Comparison of ENCODE assay signal across 8 mouse cellular contexts in the genomic region with DNA sequence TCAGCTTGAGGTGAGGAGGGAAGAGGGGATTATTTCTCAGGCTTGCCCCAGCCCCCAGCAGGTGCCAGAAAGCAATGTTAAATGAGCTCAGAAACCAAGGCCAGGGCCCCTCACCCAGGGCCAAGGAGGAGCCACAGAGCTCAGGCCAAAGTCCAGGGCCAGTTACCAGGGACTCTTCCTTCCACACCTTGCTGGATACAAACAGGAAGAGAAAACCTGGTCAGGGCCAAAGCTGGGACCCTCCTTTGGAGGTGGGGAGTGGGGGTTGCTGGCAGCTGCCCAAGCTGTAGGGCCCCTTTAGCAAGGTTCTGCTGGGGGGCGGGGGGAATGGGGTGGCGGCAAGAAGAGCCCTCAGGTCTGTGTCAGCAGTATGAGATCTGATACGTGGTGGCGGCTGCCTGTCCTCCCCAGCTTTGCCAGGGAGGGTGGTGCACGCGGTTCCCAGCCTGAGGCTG. TPM values are rescaled to one million over a fixed set of nuclear protein-coding genes. Genes with fewer than 3 reads are reported as not detected.
DNase-seq lines count a peak whose midpoint lies in the region; ATAC-seq and TF ChIP-seq lines count a peak whose summit lies in the region.
"Had no signal": no experiment of that assay in that cellular context is flagged by ENCODE, and none has a peak within 500 bp of the region (broad histone marks: within the 10 kb centered on the region; RNA-seq: fewer than 3 reads in every experiment).

No protein-coding gene starts in this region.

- peaks cover 6% of the 10 kb centered on the region for H3K36me3 ChIP-seq in testis, adult 2 months (ENCODE audit: control insufficient read depth, insufficient read depth, low read length)
- peaks cover 45% of the 10 kb centered on the region for H3K36me3 ChIP-seq in hindbrain, embryonic 10.5 days
- peaks cover 33% of the 10 kb centered on the region for H3K36me3 ChIP-seq in limb, embryonic 14.5 days (ENCODE audit: control insufficient read depth, insufficient read depth, low read length)
- H3K36me3 ChIP-seq in stomach, embryonic 16.5 days (ENCODE audit: control insufficient read depth, insufficient read depth, low read length) = peaks cover 11% of the 10 kb centered on the region

- no peaks in the 10 kb centered on the region for H3K27me3 ChIP-seq in testis, adult 2 months (ENCODE audit: control insufficient read depth, insufficient read depth, low read length)
- no peaks in the 10 kb centered on the region for H3K27me3 ChIP-seq in hindbrain, embryonic 10.5 days (ENCODE audit: insufficient read depth, poor library complexity, severe bottlenecking)
- no peaks in the 10 kb centered on the region for H3K27me3 ChIP-seq in limb, embryonic 14.5 days (ENCODE audit: control insufficient read depth, insufficient read depth, low read length)
- H3K27me3 ChIP-seq in stomach, embryonic 16.5 days (ENCODE audit: control insufficient read depth, insufficient read depth, low read length) = no peaks in the 10 kb centered on the region

- TF ChIP-seq POLR2A in testis, adult 2 months (IDR thresholded peaks at IDR 0.05; ENCODE audit: control insufficient read depth, low read depth, low read length) = no peak
- no peak for TF ChIP-seq POLR2A in limb, embryonic 14.5 days (IDR thresholded peaks at IDR 0.05; ENCODE audit: borderline replicate concordance, extremely low read depth, insufficient read depth, insufficient read length)

- no peak for ATAC-seq in limb, embryonic 14.5 days (ENCODE audit: low FRiP score, low read depth)
- no peak for ATAC-seq in stomach, embryonic 16.5 days (ENCODE audit: insufficient read depth, low FRiP score)

- peak overlapping the region; percentile 27; the same call in 1 of the 2 replicates for H3K27ac ChIP-seq in testis, adult 2 months (ENCODE audit: control insufficient read depth, insufficient read depth, low read depth, low read length)
- H3K27ac ChIP-seq in hindbrain, embryonic 10.5 days = peak overlapping the region; percentile 99
- peak overlapping the region; percentile 71 for H3K27ac ChIP-seq in limb, embryonic 14.5 days (replicated peaks; ENCODE audit: low read depth, low read length)
- peak overlapping the region; percentile 95 for H3K27ac ChIP-seq in stomach, embryonic 16.5 days (ENCODE audit: low read length)

- 70% methylated on average over 6 of the region's 6 CpGs for WGBS in hindbrain, embryonic 10.5 days
- WGBS in limb, embryonic 14.5 days = 36% methylated on average over 6 of the region's 6 CpGs
- WGBS in stomach, embryonic 16.5 days = 37% methylated on average over 6 of the region's 6 CpGs

- H3K4me1 ChIP-seq in testis, adult 2 months (ENCODE audit: control insufficient read depth, insufficient read depth, low read length) = peaks cover 27% of the 10 kb centered on the region
- H3K4me1 ChIP-seq in hindbrain, embryonic 10.5 days (replicated peaks) = peaks cover 61% of the 10 kb centered on the region
- peaks cover 32% of the 10 kb centered on the region for H3K4me1 ChIP-seq in limb, embryonic 14.5 days (ENCODE audit: control insufficient read depth, insufficient read depth, low read length)
- peaks cover 33% of the 10 kb centered on the region for H3K4me1 ChIP-seq in stomach, embryonic 16.5 days (ENCODE audit: control insufficient read depth, insufficient read depth, low read length)

- peak overlapping the region; percentile 19 for H3K4me3 ChIP-seq in testis, adult 2 months (ENCODE audit: control insufficient read depth, low read depth, low read length)
- H3K4me3 ChIP-seq in hindbrain, embryonic 10.5 days = peak overlapping the region; percentile 93
- H3K4me3 ChIP-seq in limb, embryonic 14.5 days (replicated peaks; ENCODE audit: low read length) = peak overlapping the region; percentile 99
- H3K4me3 ChIP-seq in stomach, embryonic 16.5 days (replicated peaks; ENCODE audit: low read length) = peak overlapping the region; percentile 90

- H3K9ac ChIP-seq in limb, embryonic 14.5 days (ENCODE audit: low read depth, low read length, severe bottlenecking) = peak overlapping the region; percentile 84
- peak overlapping the region; percentile 95 for H3K9ac ChIP-seq in stomach, embryonic 16.5 days (ENCODE audit: low read length)

- DNase-seq in testis, postnatal 10 days (ENCODE audit: low spot score) = no peak
- DNase-seq in hindbrain, embryonic 10.5 days (ENCODE audit: low spot score) = no peak
- DNase-seq in limb, embryonic 14.5 days (ENCODE audit: low spot score) = no peak
- no peak for DNase-seq in layer of hippocampus, adult 18-20 months (ENCODE audit: low spot score in 2 of 2)
- no peak for DNase-seq in layer of hippocampus, postnatal 36 days

- no peaks in the 10 kb centered on the region for H3K9me3 ChIP-seq in hindbrain, embryonic 10.5 days
- no peaks in the 10 kb centered on the region for H3K9me3 ChIP-seq in limb, embryonic 14.5 days (ENCODE audit: control insufficient read depth, low read length)
- H3K9me3 ChIP-seq in stomach, embryonic 16.5 days (replicated peaks; ENCODE audit: control insufficient read depth, low read length) = no peaks in the 10 kb centered on the region

- no peak for TF ChIP-seq CTCF in testis, adult 2 months (IDR thresholded peaks at IDR 0.05; ENCODE audit: control insufficient read depth, insufficient read depth, insufficient replicate concordance, low read depth, low read length)

- H3K4me2 ChIP-seq in limb, embryonic 14.5 days (replicated peaks; ENCODE audit: low read depth, low read length, severe bottlenecking) = peak overlapping the region; percentile 88
- peak overlapping the region; percentile 95 for H3K4me2 ChIP-seq in stomach, embryonic 16.5 days (ENCODE audit: low read depth, low read length)

RNA-seq across cellular contexts. Expression of a gene that starts 2.0 kb away (rescaled TPM):
- 433 and 509 TPM in 2 replicates for polyA plus RNA-seq in testis, adult 2 months (2012; rRNA removed)
- 170 and 245 TPM in 2 replicates for polyA plus RNA-seq in hindbrain, embryonic 10.5 days (2016; fragmentation: Nextera tagmentation; extraction: Ambion mirVana)
- polyA plus RNA-seq in limb, embryonic 14.5 days (2012; rRNA removed) = 281 and 320 TPM in 2 replicates
- 156 and 164 TPM in 2 replicates for polyA plus RNA-seq in limb, embryonic 14.5 days (2014; fragmentation: Nextera tagmentation; extraction: Ambion mirVana)
- 120 and 126 TPM in 2 replicates for polyA plus RNA-seq in stomach, embryonic 16.5 days (2015; fragmentation: Nextera tagmentation; extraction: Ambion mirVana)
- total RNA-seq in layer of hippocampus, adult 18-20 months (2021) = 1,000 to 10,000 TPM; 2,132 to 2,161 TPM
- total RNA-seq in layer of hippocampus, postnatal 36 days (2021) = 1,000 to 10,000 TPM; 2,055 to 2,361 TPM

RNA-seq across cellular contexts. Expression of a gene that starts 15.6 kb away (rescaled TPM):
- 0.20 and 0.26 TPM in 2 replicates for polyA plus RNA-seq in testis, adult 2 months (2012; rRNA removed)
- 0.77 and 1.5 TPM in 2 replicates for polyA plus RNA-seq in hindbrain, embryonic 10.5 days (2016; fragmentation: Nextera tagmentation; extraction: Ambion mirVana)
- polyA plus RNA-seq in limb, embryonic 14.5 days (2012; rRNA removed) = 3.6 and 4.1 TPM in 2 replicates
- 2.3 and 2.8 TPM in 2 replicates for polyA plus RNA-seq in limb, embryonic 14.5 days (2014; fragmentation: Nextera tagmentation; extraction: Ambion mirVana)
- polyA plus RNA-seq in stomach, embryonic 16.5 days (2015; fragmentation: Nextera tagmentation; extraction: Ambion mirVana) = 3.0 and 3.2 TPM in 2 replicates
- under 1 TPM in 1 of 2 experiments, not detected in 1; 0.10 TPM for total RNA-seq in layer of hippocampus, adult 18-20 months (2021)
- not detected for total RNA-seq in layer of hippocampus, postnatal 36 days (2021)

RNA-seq across cellular contexts. Expression of a gene that starts 22.6 kb away (rescaled TPM):
- polyA plus RNA-seq in testis, adult 2 months (2012; rRNA removed) = 34.2 and 41.6 TPM in 2 replicates
- 4.0 and 12.2 TPM in 2 replicates for polyA plus RNA-seq in hindbrain, embryonic 10.5 days (2016; fragmentation: Nextera tagmentation; extraction: Ambion mirVana)
- polyA plus RNA-seq in limb, embryonic 14.5 days (2012; rRNA removed) = 12.8 and 13.9 TPM in 2 replicates
- 16.5 and 18.8 TPM in 2 replicates for polyA plus RNA-seq in limb, embryonic 14.5 days (2014; fragmentation: Nextera tagmentation; extraction: Ambion mirVana)
- 7.8 and 10.2 TPM in 2 replicates for polyA plus RNA-seq in stomach, embryonic 16.5 days (2015; fragmentation: Nextera tagmentation; extraction: Ambion mirVana)
- 100 to 1,000 TPM; 370 to 415 TPM for total RNA-seq in layer of hippocampus, adult 18-20 months (2021)
- total RNA-seq in layer of hippocampus, postnatal 36 days (2021) = 100 to 1,000 TPM; 345 to 361 TPM
- polyA plus RNA-seq: macrophage had no signal

RNA-seq across cellular contexts. Expression of a gene that starts 30.3 kb away (rescaled TPM):
- 9.5 and 10.3 TPM in 2 replicates for polyA plus RNA-seq in testis, adult 2 months (2012; rRNA removed)
- 7.1 and 9.0 TPM in 2 replicates for polyA plus RNA-seq in hindbrain, embryonic 10.5 days (2016; fragmentation: Nextera tagmentation; extraction: Ambion mirVana)
- polyA plus RNA-seq in limb, embryonic 14.5 days (2012; rRNA removed) = 63.3 and 92.7 TPM in 2 replicates
- 17.8 and 21.1 TPM in 2 replicates for polyA plus RNA-seq in limb, embryonic 14.5 days (2014; fragmentation: Nextera tagmentation; extraction: Ambion mirVana)
- polyA plus RNA-seq in stomach, embryonic 16.5 days (2015; fragmentation: Nextera tagmentation; extraction: Ambion mirVana) = 9.7 and 12.0 TPM in 2 replicates
- 1 to 10 TPM; 2.6 to 2.8 TPM for total RNA-seq in layer of hippocampus, adult 18-20 months (2021)
- 1 to 10 TPM; 2.4 to 2.7 TPM for total RNA-seq in layer of hippocampus, postnatal 36 days (2021)
- polyA plus RNA-seq: macrophage had no signal

RNA-seq across cellular contexts. Expression of a gene that starts 37.6 kb away (rescaled TPM):
- 7.6 and 7.8 TPM in 2 replicates for polyA plus RNA-seq in testis, adult 2 months (2012; rRNA removed)
- 5.8 and 12.7 TPM in 2 replicates for polyA plus RNA-seq in hindbrain, embryonic 10.5 days (2016; fragmentation: Nextera tagmentation; extraction: Ambion mirVana)
- 0.33 and 0.49 TPM in 2 replicates for polyA plus RNA-seq in limb, embryonic 14.5 days (2012; rRNA removed)
- 0.43 and 0.58 TPM in 2 replicates for polyA plus RNA-seq in limb, embryonic 14.5 days (2014; fragmentation: Nextera tagmentation; extraction: Ambion mirVana)
- 3.2 and 3.4 TPM in 2 replicates for polyA plus RNA-seq in stomach, embryonic 16.5 days (2015; fragmentation: Nextera tagmentation; extraction: Ambion mirVana)
- 100 to 1,000 TPM; 118 to 134 TPM for total RNA-seq in layer of hippocampus, adult 18-20 months (2021)
- 100 to 1,000 TPM; 119 to 124 TPM for total RNA-seq in layer of hippocampus, postnatal 36 days (2021)
- polyA plus RNA-seq: macrophage had no signal

Comparison
In these comparisons a context has a peak if more than half of its experiments do, and no peak if none do; other contexts are left out.
1. H3K27ac ChIP-seq: peak in every context shown above with its lines; median percentile 99 in hindbrain, embryonic 10.5 days; 95 in stomach, embryonic 16.5 days; 71 in limb, embryonic 14.5 days; 27 in testis, adult 2 months.
2. H3K4me3 ChIP-seq: peak in every context shown above with its lines; median percentile 99 in limb, embryonic 14.5 days; 93 in hindbrain, embryonic 10.5 days; 90 in stomach, embryonic 16.5 days; 19 in testis, adult 2 months.